Mouse (Mus musculus): ENCODE measurements around the gene Trpm7. TPM values are rescaled to one million over a fixed set of nuclear protein-coding genes. Genes with fewer than 3 reads are reported as not detected.

The Trpm7 gene
- polyA plus RNA-seq, 2 experiments: 13.8 to 15.1 TPM

DNA sequence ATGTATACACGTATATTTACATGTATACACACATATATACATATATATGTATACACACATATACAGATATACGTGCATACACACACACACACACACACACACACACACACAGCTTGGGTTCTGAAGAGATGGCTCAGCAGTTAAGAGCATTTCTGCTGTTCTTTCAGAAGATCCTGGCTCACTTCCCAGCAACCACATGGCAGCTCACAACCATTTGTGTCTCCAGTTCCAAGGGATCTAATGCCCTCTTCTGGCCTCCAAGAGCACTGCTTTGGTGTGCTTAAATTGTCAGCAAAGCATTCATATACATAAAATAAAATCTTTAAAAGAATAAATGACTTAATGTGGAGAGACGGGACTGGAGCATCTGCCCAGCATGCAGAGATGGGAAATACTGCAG is 93.6 kb downstream of the Trpm7 start:
- WGBS (ENCODE audit: insufficient replicate concordance): 60% methylated on average over 3 of the region's 3 CpGs
- Histone ChIP-seq H3K9ac (replicated peaks) (no peak overlapping the region), H3K27ac (no peak overlapping the region), H3K4me2 (ENCODE audit: low read depth) (no peak overlapping the region), H3K4me3 (ENCODE audit: insufficient read depth in 1 of 2, low read depth in 2 of 2, low read length in 2 of 2) (no peak overlapping the region), H3K9me3 (ENCODE audit: control insufficient read depth, low read length) (no peaks in the 10 kb centered on the region), H3K36me3 (replicated peaks; ENCODE audit: control insufficient read depth, insufficient read depth, low read depth) (no peaks in the 10 kb centered on the region), H3K27me3 (ENCODE audit: control insufficient read depth, insufficient read depth, low read length) (no peaks in the 10 kb centered on the region), H3K4me1 (replicated peaks; ENCODE audit: control insufficient read depth in 2 of 2, insufficient read depth in 2 of 2, low read length in 1 of 2) (0 out of 4 replicates have a peak, but pooled peaks cover 0 to 2% of the 10 kb centered on the region in 2 experiments)
- ATAC-seq (ENCODE audit: insufficient read depth) (no peak), DNase-seq (ENCODE audit: low read depth in 3 of 3, low spot score in 3 of 3) (no peak)
- TF ChIP-seq CTCF (IDR thresholded peaks at IDR 0.05; ENCODE audit: low read depth) (peak; percentile 48), EP300 (IDR thresholded peaks at IDR 0.05; ENCODE audit: low read depth) (no peak)

DNA sequence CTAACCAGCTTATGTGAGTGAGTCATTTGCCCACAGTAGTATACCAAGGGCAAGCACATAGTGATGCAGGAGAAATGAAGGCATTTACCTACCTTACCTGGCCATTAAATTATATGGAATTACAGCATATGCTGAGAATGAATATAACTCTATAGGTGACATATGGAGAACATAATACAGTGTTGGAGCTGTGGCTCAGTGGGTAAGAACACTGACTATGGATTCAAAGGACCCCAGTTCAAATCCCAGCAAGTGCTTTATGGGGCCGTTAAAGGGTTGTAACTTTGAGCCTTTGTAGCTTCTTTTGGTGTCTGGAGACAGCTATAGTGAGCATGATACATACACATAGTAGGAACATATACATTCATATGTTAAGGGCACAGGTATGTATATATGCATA is 94.6 kb downstream of the Trpm7 start:
- no peak overlapping the region for H3K4me2 ChIP-seq (ENCODE audit: low read depth)
- H3K4me3 ChIP-seq (ENCODE audit: insufficient read depth in 1 of 2, low read depth in 2 of 2, low read length in 2 of 2): no peak overlapping the region
- H3K9ac ChIP-seq (replicated peaks): no peak overlapping the region
- DNase-seq (ENCODE audit: low read depth in 3 of 3, low spot score in 3 of 3) (no peak), ATAC-seq (ENCODE audit: insufficient read depth) (no peak)
- WGBS (ENCODE audit: insufficient replicate concordance): 74% methylated on average over 1 of the region's 1 CpGs
- H3K36me3 ChIP-seq (replicated peaks; ENCODE audit: control insufficient read depth, insufficient read depth, low read depth): no peaks in the 10 kb centered on the region
- H3K4me1 ChIP-seq (replicated peaks; ENCODE audit: control insufficient read depth in 2 of 2, insufficient read depth in 2 of 2, low read length in 1 of 2): 0 out of 4 replicates have a peak, but pooled peaks cover 0 to 2% of the 10 kb centered on the region in 2 experiments
- TF ChIP-seq CTCF (IDR thresholded peaks at IDR 0.05; ENCODE audit: low read depth) (no peak), EP300 (IDR thresholded peaks at IDR 0.05; ENCODE audit: low read depth) (no peak)
- no peaks in the 10 kb centered on the region for H3K9me3 ChIP-seq (ENCODE audit: control insufficient read depth, low read length)
- H3K27me3 ChIP-seq (ENCODE audit: control insufficient read depth, insufficient read depth, low read length): no peaks in the 10 kb centered on the region
- no peak overlapping the region for H3K27ac ChIP-seq

DNA sequence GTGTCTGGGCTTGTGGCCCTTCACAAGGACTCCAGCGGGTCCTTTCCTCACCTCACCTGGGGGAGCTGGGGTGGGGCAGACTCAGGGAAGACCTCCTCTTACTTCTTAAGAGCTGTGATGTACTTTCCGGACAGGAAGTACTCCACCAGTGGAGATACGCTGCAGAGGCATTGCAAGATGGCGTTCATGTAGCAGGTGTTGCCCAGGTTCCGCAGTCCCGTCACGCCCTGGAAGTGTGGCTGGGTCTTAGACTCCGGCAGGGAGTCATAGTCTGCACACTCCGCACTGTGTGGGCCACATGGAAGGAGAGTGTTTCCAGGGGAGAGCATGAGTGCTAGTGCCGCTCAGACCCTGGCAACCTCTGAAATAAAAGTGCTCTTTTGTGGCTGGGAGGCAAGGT is 95.7 kb downstream of the Trpm7 start:
- TF ChIP-seq EP300 (IDR thresholded peaks at IDR 0.05; ENCODE audit: low read depth) (no peak), CTCF (IDR thresholded peaks at IDR 0.05; ENCODE audit: low read depth) (no peak)
- H3K27me3 ChIP-seq (ENCODE audit: control insufficient read depth, insufficient read depth, low read length): no peaks in the 10 kb centered on the region
- WGBS (ENCODE audit: insufficient replicate concordance): 75% methylated on average over 10 of the region's 10 CpGs
- H3K27ac ChIP-seq: no peak overlapping the region
- no peaks in the 10 kb centered on the region for H3K36me3 ChIP-seq (replicated peaks; ENCODE audit: control insufficient read depth, insufficient read depth, low read depth)
- H3K9ac ChIP-seq (replicated peaks): no peak overlapping the region
- H3K4me2 ChIP-seq (ENCODE audit: low read depth): no peak overlapping the region
- H3K4me3 ChIP-seq (ENCODE audit: insufficient read depth in 1 of 2, low read depth in 2 of 2, low read length in 2 of 2): no peak overlapping the region
- no peaks in the 10 kb centered on the region for H3K9me3 ChIP-seq (ENCODE audit: control insufficient read depth, low read length)
- ATAC-seq (ENCODE audit: insufficient read depth) (no peak), DNase-seq (ENCODE audit: low read depth in 3 of 3, low spot score in 3 of 3) (no peak)
- 0 out of 4 replicates have a peak, but pooled peaks cover 0 to 2% of the 10 kb centered on the region in 2 experiments for H3K4me1 ChIP-seq (replicated peaks; ENCODE audit: control insufficient read depth in 2 of 2, insufficient read depth in 2 of 2, low read length in 1 of 2)

DNA sequence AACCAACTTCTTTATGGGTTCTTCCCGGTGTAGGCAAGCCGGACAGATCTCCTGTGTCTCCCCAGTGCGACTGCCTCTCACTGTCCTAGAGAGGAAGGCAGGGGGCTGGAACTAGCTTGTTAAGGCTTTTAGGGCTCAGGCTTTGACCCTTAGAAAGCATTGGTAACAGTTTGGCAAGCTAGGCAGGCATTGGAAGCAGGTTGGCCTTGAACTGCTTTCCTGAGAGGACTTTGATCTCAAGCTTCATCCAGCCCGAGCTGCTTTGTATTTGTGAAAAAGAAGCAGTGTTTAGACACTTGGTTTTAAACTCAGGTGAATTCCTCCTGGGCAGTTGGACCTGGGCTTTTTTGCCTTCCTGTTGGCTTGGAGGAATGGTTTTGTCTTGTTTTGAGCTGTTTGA is 97.2 kb downstream of the Trpm7 start:
- Histone ChIP-seq H3K36me3 (replicated peaks; ENCODE audit: control insufficient read depth, insufficient read depth, low read depth) (no peaks in the 10 kb centered on the region), H3K4me3 (ENCODE audit: insufficient read depth in 1 of 2, low read depth in 2 of 2, low read length in 2 of 2) (no peak overlapping the region), H3K27me3 (ENCODE audit: control insufficient read depth, insufficient read depth, low read length) (no peaks in the 10 kb centered on the region), H3K9me3 (ENCODE audit: control insufficient read depth, low read length) (no peaks in the 10 kb centered on the region), H3K9ac (replicated peaks) (no peak overlapping the region), H3K4me2 (ENCODE audit: low read depth) (no peak overlapping the region), H3K4me1 (replicated peaks; ENCODE audit: control insufficient read depth in 2 of 2, insufficient read depth in 2 of 2, low read length in 1 of 2) (0 out of 4 replicates have a peak, but pooled peaks cover 0 to 2% of the 10 kb centered on the region in 2 experiments), H3K27ac (no peak overlapping the region)
- no peak for ATAC-seq (ENCODE audit: insufficient read depth)
- no peak for DNase-seq (ENCODE audit: low read depth in 3 of 3, low spot score in 3 of 3)
- TF ChIP-seq CTCF (IDR thresholded peaks at IDR 0.05; ENCODE audit: low read depth): no peak
- no peak for TF ChIP-seq EP300 (IDR thresholded peaks at IDR 0.05; ENCODE audit: low read depth)
- WGBS (ENCODE audit: insufficient replicate concordance): 53% methylated on average over 4 of the region's 4 CpGs

DNA sequence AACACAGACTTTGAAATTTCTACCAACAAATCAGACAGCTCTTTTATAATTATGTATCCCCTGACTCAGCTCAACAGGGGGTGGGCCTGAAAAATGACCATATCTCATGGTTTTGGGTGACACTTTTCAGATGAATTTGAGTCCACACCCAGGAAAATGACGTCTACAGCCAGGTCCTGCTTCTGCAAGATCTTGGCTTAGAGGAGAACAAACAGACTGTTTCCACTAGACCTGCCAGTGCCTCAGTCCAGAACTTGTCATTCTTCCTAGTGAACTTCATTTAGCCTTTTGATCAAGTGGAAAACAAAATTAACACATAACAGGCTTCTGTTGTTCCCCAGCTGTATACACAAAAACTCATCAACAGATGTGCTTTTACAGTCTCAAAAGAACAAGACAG is 99.6 kb downstream of the Trpm7 start:
- whole genome bisulfite sequencing (ENCODE audit: insufficient replicate concordance): 24% methylated on average over 1 of the region's 1 CpGs
- Histone ChIP-seq H3K27me3 (ENCODE audit: control insufficient read depth, insufficient read depth, low read length) (no peaks in the 10 kb centered on the region), H3K4me3 (ENCODE audit: insufficient read depth in 1 of 2, low read depth in 2 of 2, low read length in 2 of 2) (no peak overlapping the region), H3K9ac (replicated peaks) (no peak overlapping the region), H3K4me2 (ENCODE audit: low read depth) (no peak overlapping the region), H3K4me1 (replicated peaks; ENCODE audit: control insufficient read depth in 2 of 2, insufficient read depth in 2 of 2, low read length in 1 of 2) (0 out of 4 replicates have a peak, but pooled peaks cover 0 to 2% of the 10 kb centered on the region in 2 experiments), H3K36me3 (replicated peaks; ENCODE audit: control insufficient read depth, insufficient read depth, low read depth) (no peaks in the 10 kb centered on the region), H3K27ac (no peak overlapping the region), H3K9me3 (ENCODE audit: control insufficient read depth, low read length) (no peaks in the 10 kb centered on the region)
- ATAC-seq (ENCODE audit: insufficient read depth): no peak
- no peak for DNase-seq (ENCODE audit: low read depth in 3 of 3, low spot score in 3 of 3)
- TF ChIP-seq EP300 (IDR thresholded peaks at IDR 0.05; ENCODE audit: low read depth) (no peak), CTCF (IDR thresholded peaks at IDR 0.05; ENCODE audit: low read depth) (no peak)

Data from liver, embryonic 14.5 days (tissue).